Mouse (Mus musculus) testis, adult 2 months (tissue): ENCODE measurements at regions not wholly inside any gene's neighbourhood (a gene's known extent, or its start where the extent isn't known, plus 50 kb on each side); places are given as distances from the start of the nearest gene placed in this dataset.

ENCODE experiments used
- CTCF ChIP-seq: fragments of 200-500 bp; IDR thresholded peaks from 2 replicates; pipeline ENCODE4 v1.5.1; 2012; ENCODE audit warnings: low read depth, mild to moderate bottlenecking, inconsistent platforms, low read length, moderate library complexity; ENCODE audit not compliant: control insufficient read depth, insufficient read depth, insufficient replicate concordance
- POLR2A ChIP-seq: fragments of 200-500 bp; IDR thresholded peaks from 2 replicates; pipeline ENCODE4 v1.6.1; 2012; ENCODE audit warnings: low read depth, mild to moderate bottlenecking, inconsistent platforms, low read length, moderate library complexity; ENCODE audit not compliant: control insufficient read depth

- TF ChIP-seq CTCF (no peak), POLR2A (no peak)
Observed at GRCm38 (mm10) chr1:30696342-30696741, 177.4 kb downstream of the Phf3 start.
